Mouse (Mus musculus) gastrocnemius, adult 18-20 months (tissue): ENCODE results near the gene Ablim2. TPM values are rescaled to one million over a fixed set of nuclear protein-coding genes. Genes with fewer than 3 reads are reported as not detected.

Experiments used
- DNase-seq: peaks from one replicate; pipeline ENCODE4 v3.0.0; 2021; ENCODE audit warnings: low spot score
- total RNA-seq, 2 experiments: library from RNA; stranded (reverse); gene quantifications; 2 replicates each; pipeline ENCODE4 v1.2.3; 2021

Gene Ablim2
- total RNA-seq, 2 experiments from 2014 or later, result 35.0 to 45.0 TPM

DNA sequence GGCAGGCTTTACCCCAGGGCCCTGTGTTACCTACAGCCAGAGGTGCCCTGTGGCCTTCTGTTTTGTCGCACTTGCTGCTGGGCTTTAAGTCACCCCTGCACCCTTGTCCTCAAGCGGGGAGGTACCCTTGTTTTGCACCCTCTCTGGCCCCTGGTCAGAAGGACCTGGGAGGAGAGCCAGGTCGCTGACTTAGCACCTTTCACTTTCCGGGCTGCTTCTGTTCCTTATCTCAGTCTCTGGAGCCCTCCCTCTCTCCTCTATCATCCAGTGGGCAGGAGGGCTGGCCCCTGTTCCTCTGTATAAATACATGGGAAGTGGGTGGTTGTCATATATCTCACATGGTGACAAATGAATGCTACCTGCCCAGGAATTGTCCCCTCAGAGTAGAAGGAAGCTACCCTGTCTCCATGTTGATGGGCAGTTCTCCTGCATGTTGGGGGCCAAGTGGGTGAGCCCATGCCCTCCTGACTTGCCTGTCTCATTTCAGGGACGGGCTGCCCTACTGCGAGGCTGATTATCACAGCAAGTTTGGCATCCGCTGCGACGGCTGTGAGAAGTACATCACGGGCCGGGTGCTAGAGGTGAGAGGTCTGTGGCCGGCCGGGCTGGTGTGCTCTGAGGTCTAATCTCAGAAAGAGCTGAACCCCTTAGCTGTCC lies 54.1 kb downstream of the Ablim2 start:
- DNase-seq, result peak; percentile 25

DNA sequence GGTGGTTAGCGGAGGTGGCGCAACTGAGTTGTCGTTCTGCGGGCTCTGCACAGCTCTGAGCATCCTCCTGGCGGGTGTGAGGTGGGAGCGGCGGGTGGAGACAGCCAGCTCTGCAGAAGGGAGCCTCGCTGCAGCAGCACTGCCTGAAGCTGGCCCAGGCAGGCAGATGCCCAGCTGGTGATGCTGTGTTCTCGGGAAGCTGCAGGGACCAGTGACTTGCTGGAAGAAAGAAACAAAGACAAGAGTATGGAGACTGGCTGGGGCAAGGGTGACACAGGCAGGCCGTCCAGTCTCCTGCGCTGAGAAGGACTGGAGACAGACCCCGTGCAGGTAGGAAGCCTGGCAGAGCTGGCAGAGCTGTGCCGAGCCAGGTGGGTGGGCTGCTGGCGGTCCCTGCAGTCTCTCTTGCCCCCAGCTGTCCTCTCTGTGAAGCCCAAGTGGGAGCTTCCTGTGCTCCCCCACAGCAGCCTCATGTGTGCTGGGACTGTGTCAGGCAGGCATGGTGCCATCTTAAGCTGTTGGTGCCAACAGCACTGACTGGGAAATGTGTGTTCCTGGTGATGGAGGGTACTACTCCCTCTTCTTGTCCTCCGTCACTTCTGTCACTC lies 56.8 kb downstream of the Ablim2 start:
- no peak for DNase-seq

DNA sequence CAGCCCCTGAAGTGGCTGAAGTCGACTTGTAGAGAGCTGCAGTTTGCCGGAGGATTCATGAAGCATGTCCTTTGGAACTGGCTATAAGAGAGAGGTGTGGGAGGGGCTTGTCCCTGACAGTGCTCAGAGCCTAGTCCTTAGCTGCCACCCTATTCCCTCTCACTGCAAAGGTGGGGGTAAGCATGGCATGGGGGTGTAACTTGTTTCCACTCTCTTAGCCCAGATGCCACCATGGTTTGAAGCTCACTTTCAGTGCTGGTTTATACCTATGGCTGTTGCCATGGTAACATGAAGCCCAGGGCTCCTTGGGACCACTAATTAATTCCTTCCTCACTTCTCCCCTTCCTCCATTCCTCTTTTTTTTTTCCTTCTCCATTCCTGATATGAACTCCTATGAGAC lies 57.4 kb downstream of the Ablim2 start:
- no peak for DNase-seq

DNA sequence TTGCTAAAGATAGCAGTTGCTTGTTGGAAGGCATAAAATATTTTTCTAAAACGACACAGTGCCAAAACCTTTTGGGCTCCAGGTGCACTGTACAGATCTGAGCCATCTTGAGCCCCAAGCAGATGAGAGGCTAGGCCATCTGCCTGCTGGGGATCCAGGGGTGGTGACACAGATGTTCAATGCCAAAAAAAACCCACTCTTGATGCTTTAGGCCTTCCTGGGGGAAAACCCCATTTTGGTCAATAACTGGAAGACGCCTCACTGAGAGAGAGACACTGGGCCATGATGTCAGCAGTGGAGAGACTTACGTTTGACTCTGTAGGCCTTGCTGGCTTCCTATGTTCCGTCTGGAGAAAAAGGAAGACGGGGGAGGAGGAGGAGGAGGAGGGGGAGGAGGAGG lies 59.6 kb downstream of the Ablim2 start:
- no peak for DNase-seq

DNA sequence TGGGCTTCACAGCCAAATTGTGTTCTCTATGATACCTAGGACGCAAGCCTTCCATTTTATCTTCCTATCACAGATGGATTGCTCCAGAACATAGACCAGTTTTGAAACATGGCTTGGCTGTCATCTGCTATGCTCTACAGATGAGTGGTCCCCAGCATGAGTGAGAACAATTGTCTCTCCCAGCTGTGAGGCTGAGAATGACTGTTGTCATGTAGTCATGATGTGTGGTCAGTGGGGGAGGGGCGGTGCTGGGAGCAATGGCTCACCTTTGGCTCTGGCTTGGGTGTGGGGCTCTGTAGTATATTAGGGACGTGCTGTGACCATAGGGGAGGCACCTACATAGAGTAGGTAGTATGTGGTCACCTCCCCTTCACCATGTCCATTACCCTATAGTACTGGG lies 60.2 kb downstream of the Ablim2 start:
- no peak for DNase-seq

DNA sequence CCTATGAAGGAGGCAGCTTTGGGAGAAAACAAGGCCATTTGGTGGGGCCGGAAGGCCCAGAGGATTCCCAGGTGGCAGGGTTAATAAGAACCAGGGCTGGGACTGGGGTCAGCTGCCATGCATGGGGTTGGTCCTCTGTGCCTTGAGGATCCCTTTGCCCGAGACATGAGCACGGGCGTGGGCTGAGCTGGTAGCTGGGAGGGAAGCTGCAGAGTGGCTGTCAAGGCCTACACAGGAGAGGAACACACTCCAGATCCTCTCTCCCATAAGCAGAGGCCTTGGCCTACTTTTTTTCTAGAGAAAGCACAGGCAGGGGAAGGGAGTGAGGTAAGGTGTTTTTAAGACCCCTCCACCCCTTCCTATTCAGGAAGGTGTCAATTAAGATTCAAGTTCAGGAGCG lies 65.0 kb downstream of the Ablim2 start:
- DNase-seq, result no peak

DNA sequence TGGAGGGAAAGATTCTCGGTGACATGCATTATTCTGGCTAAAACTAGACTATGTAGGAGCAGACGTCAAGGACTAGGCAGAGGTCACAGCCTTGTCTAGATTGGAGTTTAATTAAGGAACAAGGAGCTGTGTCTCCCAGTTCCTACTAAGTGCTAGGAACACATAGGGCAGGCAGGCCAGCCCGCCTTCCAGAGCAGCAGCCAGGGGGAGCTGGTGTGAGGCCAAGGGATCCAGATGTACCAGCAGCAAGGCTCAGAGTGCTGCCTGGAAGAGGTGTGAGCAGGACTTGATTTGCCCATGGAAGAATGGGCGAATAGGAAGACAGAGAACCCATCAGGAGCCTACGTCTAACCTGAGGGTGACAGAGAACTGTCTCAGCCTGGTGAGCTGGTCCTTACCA lies 68.8 kb downstream of the Ablim2 start:
- no peak for DNase-seq

DNA sequence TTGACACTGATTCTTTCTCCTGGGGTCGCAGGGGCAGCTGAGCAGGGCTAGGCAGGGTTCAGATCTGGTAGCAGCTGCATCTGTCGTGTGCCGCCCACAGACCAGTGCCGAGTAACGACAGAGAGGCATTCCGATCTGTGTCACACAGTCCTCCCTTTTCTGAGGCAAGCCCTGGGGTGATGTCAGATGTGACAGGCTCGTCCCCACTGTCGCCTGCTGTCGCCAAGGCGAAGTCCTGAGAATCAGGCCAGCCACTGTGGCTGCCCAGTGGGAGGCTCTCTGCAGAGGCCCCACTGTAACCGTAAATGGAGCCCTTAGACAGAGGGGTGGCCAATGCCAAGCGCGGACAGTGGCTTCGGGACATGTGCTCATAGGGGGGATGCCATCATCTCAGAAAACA lies 69.4 kb downstream of the Ablim2 start:
- no peak for DNase-seq

DNA sequence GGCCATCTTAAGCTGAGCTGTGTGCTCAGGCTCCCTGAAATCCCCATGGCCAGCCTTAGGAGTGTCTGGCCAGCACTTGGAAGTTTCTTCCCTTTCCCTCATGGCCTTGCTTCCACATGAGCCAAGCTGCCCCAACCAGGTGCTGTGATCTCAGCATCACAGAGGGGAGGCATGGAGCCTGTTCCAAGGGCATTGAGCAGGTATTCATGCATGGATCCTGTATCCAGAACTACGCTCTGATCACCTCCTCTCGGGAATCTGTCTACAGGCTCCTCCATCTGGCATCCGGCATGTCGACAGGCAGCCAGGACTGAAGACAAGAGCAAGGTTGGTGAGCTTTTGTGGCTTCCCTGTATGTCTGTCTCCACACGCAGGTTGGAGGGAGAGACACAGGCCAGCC lies 70.2 kb downstream of the Ablim2 start:
- no peak for DNase-seq

DNA sequence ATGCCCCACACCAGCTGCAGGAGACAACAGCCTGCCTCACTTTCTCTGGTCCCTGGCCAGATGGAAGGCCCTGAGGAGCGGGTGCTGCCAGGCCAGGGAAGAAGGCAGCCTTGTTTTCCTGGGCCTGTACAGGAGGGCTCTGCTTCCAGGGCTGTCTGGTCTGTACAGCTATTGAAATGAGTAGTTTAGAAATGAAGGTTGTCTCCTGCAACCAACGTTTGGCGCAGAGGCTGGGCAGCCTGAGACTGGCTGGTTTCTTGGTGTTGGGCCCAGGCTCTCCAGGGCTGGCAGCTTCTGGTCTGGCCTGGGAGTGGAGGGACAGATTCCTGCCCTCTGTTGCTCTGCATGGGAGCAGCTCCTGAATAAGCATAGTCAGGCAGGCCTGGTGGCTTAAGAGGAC lies 72.4 kb downstream of the Ablim2 start:
- DNase-seq, result no peak

DNA sequence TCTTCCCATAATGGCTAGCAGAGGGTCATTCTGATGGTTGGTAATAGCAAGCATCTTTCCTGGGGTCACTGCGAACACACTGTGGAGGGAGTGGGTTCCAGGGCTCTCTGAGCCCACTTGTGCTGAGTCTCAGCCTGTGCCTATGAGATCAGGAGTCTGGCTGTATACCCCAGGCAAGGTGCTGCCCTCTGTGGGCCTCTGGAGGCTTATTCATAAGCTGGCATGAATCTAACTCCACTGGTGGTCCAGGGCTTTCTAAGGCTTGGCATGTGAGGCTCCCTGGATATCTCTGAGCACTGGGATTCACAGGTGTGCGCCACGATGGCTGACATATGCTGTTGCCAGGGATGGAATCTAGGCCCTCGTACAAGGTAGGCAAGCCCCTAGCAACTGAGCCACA lies 76.2 kb downstream of the Ablim2 start:
- no peak for DNase-seq

DNA sequence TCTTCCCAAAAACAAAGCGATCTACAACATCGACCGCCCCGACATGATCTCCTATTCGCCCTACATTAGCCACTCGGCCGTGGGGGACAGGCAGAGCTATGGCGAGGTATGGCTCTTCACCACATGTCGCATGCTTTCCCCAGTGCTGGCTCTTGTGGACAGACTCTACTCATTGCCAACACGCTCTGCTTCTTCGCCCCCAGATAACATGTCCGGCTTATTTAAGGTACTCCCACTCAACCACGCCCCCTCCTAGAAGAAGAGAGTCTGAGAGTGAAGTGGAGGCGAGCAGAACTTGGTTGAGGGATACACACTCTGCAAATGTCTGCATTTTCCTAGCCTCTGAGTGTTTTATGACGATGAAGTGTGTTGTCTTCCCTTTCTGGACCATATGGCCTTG lies 79.3 kb downstream of the Ablim2 start:
- no peak for DNase-seq

DNA sequence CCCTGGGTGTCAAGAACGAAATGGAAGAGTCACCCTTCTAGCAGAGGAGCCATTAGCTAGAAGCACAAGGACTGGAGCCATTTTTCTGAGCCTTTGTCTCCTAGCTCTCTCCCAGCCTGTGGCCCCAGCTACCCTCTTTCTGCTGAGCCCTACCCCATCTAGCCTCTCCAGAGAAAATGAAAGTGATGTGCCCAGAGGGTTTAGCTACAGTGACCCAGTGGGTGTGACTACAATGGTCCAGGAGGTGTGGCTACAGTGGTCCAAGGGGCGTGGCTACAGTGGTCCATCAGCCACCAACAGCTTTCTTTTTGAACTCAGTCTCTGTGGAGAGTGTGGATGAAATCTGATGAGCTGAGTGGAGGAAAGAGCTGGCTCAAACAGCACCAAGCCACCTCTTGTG lies 81.6 kb downstream of the Ablim2 start:
- no peak for DNase-seq

DNA sequence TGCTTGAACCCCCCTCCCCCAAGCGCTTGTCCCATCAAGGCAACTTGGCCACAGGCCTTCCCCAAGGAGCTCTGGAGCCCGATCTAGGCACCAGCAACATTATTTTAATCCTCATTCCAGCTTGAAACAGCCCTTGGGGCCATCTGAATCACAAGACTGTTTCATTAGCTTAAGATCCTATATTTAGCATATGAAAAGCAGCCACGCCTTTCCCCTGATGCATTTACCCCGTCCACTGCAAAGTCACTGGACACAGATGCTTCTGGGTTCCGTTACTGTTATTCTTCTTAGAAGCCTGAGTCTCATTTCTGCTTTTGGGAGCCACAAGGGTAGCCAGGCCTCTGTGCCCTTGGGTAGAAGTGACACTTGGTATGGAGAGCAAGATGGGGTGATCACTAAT lies 93.8 kb downstream of the Ablim2 start:
- DNase-seq, result no peak

DNA sequence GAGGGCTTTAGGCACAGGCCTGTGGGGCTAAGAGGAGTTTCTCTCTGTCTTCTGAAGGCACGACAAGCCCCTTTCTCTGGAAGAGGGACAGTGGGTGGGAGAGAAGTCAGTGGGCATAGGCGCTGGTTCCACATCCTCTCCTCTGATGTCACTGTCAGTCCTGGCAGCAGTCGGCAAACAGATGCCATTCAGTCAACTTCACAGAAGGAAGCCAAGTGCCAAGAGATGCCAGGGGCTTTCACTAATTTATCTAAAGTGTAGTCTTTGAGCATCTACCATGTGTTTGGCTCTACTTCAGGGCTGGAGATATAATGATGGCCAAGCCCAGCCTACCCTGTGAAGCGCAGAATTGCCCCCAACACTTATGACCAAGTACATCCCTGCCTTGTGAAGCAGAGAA lies 95.8 kb downstream of the Ablim2 start:
- DNase-seq, result no peak

DNA sequence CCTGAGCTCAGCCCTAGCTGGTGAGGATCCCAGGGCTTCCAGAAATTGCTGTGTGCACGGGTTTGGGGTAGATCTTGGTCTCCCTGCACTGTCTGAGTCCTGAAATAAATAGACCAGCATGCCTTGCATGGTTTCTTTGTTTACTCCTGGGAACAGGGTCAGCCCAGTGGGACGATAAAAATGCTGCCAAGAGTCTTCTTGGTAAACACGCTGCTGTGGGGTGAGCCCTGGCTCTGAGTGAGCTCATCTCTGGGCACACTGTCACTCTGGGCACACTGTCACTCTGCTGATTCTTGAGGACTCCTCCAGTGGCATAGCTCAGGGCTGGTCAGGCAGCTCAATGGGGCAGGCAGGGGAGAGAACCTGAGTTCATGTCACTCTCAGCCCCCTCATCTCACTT lies 98.6 kb downstream of the Ablim2 start:
- DNase-seq, result peak; percentile 59

DNA sequence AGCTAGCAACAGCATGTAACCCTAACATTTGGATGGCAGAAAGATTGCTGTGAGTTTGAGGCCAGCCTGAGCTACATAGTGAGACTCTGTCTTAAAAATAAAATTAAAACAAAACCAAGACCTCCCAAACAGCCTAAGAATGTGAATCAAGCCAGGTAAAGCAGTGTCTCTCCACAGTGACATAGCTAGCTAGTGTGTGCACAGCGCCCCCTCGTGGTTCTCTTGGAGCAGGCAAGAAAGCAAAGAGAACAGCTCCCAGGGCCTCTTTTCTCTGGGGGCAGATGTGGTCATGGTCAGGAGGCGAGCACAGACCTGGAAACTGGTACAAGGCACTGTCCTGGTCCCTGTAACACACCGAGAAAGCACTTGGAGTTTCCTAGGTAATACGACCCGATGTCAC lies 100.4 kb downstream of the Ablim2 start:
- DNase-seq, result peak; percentile 64

DNA sequence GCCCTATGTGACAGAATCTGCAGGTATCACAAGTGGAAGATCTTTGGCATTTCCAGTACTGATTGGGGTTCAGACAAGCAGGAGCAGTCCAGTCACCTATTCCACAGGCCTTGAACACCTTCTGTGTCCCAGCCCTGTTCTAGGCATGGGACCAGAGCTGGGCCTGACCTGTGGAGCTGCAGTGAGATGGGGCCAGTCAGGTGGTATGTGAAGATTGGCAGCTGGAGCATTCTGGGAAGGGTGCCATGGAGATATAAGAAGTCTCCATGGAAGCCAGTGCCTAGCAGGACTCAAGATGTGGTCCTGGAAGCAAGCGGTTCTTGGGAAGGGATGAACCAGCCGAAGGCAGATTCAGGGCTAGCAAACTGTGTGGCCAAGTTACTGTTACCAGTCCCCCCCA lies 103.8 kb downstream of the Ablim2 start:
- peak; percentile 51 for DNase-seq

DNA sequence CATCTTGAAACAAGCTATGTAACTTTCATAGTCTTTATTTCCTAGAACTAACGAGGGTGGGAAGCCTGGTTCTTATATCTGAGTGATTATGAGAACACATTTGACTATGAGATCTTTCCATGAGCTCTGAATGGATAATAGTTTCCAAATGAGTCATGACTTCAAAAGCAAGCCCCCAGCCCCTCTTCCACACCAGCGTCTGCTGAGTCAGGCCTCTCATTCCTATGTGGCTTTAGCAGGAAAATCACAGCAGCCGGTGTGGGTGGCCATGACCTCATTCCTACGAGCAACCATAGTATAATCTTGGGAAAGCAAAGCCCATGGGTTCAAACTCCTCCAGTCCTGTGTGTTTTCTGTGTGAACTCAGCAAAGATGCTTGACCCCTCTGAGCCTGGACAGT lies 112.3 kb downstream of the Ablim2 start:
- no peak for DNase-seq

DNA sequence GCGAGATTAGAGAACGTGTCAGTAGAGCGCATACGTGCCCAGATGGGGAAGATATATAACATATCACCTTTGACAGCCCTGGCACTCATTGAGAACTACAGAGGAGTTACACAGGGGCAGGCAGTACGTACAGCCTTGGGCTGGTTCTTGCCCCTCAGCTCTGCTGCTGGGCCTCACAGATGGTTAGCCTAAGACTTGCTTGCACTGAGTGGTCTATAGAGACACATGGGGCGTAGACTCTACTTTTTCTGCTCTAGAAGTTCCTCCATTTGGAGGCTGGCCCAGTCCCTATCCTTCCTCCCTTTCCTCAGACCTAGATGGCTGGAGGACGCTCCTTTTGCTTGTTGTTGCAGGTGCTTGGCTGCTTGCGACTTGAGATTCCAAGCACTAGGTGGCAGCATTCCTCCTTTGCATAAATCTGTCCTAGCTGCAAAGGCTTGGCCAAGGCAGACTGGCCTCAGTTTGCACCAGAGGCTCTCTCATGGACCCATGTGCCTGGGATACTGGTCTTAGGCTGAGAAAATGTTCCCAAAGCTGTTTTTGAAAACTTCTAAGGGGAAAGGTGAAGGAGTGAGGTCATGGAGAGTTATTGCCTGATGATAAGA lies 112.8 kb downstream of the Ablim2 start:
- DNase-seq, result peak; percentile 81

DNA sequence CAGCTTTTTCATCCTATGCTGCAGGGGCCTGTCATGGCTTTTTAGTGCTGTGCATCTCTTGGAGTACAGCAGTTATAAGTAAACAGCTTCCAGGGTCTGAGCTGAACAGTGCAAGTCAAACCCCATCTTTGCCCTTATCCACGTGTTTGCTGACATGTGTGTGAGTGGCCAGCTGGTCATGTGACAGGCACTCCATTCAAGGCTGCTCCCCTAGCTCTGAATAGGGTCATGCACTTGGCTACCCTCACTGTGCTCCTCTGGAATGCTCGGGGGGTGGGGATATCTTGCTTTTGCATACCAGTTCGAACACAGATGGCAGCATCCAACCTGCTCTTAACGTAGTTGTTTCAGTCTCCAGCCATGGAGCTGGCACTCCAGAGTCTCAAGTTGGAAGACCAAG lies 115.7 kb downstream of the Ablim2 start:
- DNase-seq, result no peak

DNA sequence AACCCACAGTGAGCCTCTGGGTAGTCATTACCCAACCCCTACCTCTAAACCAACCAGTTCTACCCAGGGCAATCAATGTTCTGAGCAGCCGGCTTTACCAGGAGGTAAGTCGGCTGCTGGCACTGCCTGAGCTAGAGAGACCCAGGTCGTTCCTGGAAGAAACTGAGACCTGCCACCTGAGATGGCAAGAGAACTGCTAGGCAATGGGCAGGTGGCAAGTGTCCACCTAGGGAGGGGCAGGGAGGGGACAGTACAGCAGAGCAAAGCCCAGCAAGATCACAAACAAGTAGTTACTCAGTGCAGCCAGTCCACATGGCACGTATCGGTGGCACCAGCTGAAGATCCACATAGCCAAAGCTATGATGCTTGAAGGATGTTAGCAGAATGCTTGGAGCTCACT lies 118.6 kb downstream of the Ablim2 start:
- peak; percentile 56 for DNase-seq

DNA sequence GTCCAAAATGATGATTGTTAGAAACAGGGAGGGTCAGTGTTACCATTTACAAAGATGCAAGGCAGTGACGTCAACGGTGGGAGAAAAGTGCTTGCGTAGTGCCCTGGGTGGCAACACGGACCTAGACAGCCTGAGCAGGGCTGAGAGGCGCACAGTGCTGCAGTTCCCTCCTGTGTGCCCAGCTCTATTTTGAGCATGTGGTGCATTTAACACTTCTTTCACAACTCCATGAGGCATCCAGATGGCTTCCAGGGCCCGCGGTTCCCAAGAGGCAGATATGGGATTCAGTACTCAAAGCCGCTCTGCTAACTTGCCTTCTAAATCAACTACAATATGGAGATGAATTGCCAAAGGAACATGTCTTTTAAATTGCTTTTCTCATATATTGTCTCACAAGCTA lies 121.5 kb downstream of the Ablim2 start:
- DNase-seq, result peak; percentile 43
